Mouse (Mus musculus): ENCODE data around the gene Cry2.
A peak's percentile ranks its signal among the peaks of the same experiment; 100 is the strongest.
"Not testable (repeated sequence)": the region's sequence is repeated elsewhere in the genome, so short reads cannot be mapped to it uniquely, and the experiment has no call there.

The Cry2 gene

GRCm38 (mm10) chr2:92421723-92422387 is 12.0 kb downstream of the Cry2 start:
- DNase-seq: no peak

GRCm38 (mm10) chr2:92411705-92412104 is 22.1 kb downstream of the Cry2 start:
- no peak for DNase-seq

- DNase-seq: no peak
Measured at GRCm38 (mm10) chr2:92408309-92409045, 25.4 kb downstream of the Cry2 start.

- DNase-seq: no peak
Measured at GRCm38 (mm10) chr2:92405687-92406086, 28.2 kb downstream of the Cry2 start.

GRCm38 (mm10) chr2:92404737-92405136 is 29.1 kb downstream of the Cry2 start:
- DNase-seq: no peak

- DNase-seq: no peak
Measured at GRCm38 (mm10) chr2:92403776-92404319, 30.0 kb downstream of the Cry2 start.

GRCm38 (mm10) chr2:92402591-92403326 is 31.1 kb downstream of the Cry2 start:
- no peak for DNase-seq

- no peak for DNase-seq
Measured at GRCm38 (mm10) chr2:92401091-92401561, 32.7 kb downstream of the Cry2 start, which contains the start of gene Mapk8ip1. Mapk8ip1 (minus strand) TSS chr2:92401263.

- DNase-seq: no peak
Measured at GRCm38 (mm10) chr2:92400682-92401081, 33.2 kb downstream of the Cry2 start.

GRCm38 (mm10) chr2:92399877-92400276 is 34.0 kb downstream of the Cry2 start:
- DNase-seq: not testable (repeated sequence)

GRCm38 (mm10) chr2:92397436-92397835 is 36.4 kb downstream of the Cry2 start:
- DNase-seq: no peak

GRCm38 (mm10) chr2:92395535-92395934 is 38.3 kb downstream of the Cry2 start:
- no peak for DNase-seq

GRCm38 (mm10) chr2:92392318-92393264 is 41.3 kb downstream of the Cry2 start:
- DNase-seq: no peak

GRCm38 (mm10) chr2:92391703-92392317 is 42.0 kb downstream of the Cry2 start:
- no peak for DNase-seq

GRCm38 (mm10) chr2:92391116-92391515 is 42.7 kb downstream of the Cry2 start:
- no peak for DNase-seq

- no peak for DNase-seq
Measured at GRCm38 (mm10) chr2:92390206-92390930, 43.5 kb downstream of the Cry2 start.

GRCm38 (mm10) chr2:92389645-92390044 is 44.2 kb downstream of the Cry2 start:
- DNase-seq: no peak

- peak; percentile 30 to 33 for DNase-seq
Measured at GRCm38 (mm10) chr2:92388891-92389641, 44.8 kb downstream of the Cry2 start.

GRCm38 (mm10) chr2:92388081-92388517 is 45.7 kb downstream of the Cry2 start:
- DNase-seq: no peak

- no peak for DNase-seq
Measured at GRCm38 (mm10) chr2:92387646-92388045, 46.2 kb downstream of the Cry2 start.

Measured in spleen, adult 18-20 months (tissue).